Mouse (Mus musculus) gastrocnemius, postnatal 14 days (tissue): ENCODE measurements around the gene Iqschfp. TPM values are rescaled to one million over a fixed set of nuclear protein-coding genes. Genes with fewer than 3 reads are reported as not detected.

ENCODE experiments used
- DNase-seq: peaks from one replicate; pipeline ENCODE4 v3.0.0; 2021; ENCODE audit warnings: mixed read lengths
- intact Hi-C: fragments of 180-260 bp; cut with DNase I; formaldehyde crosslinking; loops from one replicate; pipeline ENCODE4 v1.15.1; 2025; ENCODE audit warnings: low total_unique reads
- total RNA-seq, 2 experiments: library from RNA; stranded (reverse); gene quantifications; 2 replicates each; pipeline ENCODE4 v1.2.3; 2021

Iqschfp gene
- total RNA-seq, 2 experiments from 2014 or later: not detected

GRCm38 (mm10) chr3:68642935-68643334 lies 750.9 kb downstream of the Iqschfp start:
- no peak for DNase-seq
- intact Hi-C loops: no loop called here

DNA sequence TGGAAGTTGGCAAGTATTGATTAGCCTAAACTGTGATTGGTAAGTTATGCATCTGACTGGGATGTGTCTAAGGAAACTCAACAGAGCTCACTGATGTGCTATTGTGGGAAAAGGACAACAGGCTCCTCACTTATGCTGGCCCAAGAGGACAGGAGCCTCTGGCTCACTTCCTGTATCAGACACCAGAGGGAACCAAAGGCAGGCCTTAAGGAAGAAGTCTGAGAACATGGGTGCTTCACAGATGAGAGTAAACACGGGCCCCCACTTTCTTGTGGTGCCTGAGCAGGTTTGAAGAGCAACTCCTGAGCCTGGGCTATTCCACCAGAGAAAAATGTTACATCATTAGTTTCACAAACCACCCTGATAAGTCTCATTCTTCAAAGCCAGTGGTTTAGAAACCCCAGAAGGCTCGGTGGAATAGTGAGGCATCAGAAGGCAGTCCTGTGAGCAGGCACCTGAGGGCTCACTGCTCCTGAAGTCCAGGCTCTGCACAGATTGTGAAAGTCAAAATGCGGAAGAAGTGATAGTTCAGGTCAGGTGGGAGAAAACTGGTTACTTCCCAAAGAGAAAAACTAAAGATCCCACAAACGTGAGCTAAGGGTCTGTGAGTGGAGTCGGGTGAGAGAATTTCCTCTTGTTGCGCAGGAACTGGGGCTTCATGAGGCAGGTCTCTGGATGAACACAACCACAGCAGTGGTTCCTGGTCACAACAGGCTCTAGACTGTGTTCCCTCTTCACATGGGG lies 754.5 kb downstream of the Iqschfp start:
- peak; percentile 20 for DNase-seq
- intact Hi-C loops: loop anchor here (2.0 kb wide), 1 partner anchor 62 kb away; no protein-coding TSS in a partner anchor

DNA sequence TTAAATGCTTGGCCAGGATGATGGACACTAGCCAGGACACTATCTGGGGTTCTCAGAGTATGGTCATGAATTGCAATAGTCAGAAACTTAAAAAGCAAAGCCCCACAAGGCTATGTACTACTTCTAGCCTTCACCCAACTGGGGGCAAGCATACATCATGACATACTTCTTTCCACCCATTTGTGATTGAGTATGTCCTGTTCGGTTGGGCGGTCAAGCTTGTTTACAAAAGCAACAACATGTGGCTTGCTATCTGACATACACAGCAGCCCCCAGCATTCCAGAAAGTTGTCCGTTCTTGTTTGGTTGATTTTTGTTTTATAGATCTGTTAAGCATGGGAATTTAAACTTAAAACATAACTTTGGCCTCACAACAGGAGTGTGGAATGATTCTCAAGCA lies 755.2 kb downstream of the Iqschfp start:
- intact Hi-C loops: loop anchor here (2.0 kb wide), 1 partner anchor 62 kb away; no protein-coding TSS in a partner anchor
- DNase-seq: no peak

DNA sequence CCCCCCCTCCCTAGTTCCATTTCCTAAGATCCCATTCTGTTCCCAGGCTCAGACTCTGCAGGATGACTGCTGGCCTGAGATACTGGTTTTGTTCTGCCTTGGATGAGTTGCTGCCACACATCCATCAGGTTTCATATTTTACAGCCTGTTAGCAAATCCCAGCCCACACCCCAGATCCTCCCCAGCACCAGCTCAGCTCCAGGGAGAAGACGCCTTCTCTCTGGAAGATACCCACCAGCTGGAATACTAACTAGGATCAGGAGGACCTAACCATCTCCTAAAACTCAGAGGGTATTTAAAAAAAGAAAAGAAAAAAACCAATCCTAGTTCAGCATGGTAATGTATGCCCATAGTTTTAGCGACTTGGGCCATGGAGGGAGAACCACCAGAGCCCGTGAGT lies 758.2 kb downstream of the Iqschfp start:
- intact Hi-C loops: no loop called here

DNA sequence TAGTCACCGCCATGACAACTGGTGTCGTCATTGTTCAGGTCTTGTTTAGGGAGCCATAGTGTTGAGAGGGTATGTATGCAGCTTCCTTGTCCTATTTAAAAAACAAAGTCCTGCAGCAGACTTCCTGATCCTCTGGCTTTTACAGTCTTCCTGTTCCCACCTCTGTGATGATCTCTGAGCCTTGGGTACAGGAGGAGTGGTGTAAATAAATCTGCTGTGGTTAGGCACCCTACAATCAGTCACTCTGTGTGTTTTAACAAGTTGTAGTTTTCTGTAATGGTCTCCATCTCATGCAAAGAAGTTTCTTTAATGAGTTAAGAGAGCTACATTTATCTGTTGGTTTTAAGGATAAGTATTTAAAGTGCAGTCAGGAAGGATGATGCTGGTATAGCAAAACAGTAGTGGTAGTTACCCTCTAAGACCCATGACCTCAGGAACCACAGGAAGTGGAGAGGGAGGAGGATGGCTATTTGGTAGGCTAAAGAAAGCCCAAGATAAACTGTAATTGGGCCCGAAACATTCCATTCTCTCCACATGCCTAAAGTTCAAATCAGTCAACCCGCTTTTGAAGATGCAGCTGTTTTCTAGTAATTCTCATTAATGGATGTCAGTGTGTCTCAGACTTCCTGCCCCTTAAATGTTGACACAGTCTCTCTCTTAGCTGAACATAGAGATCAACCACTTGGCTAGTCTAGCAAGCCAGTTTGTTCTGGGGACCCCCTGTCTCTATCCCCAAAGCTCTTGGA lies 764.7 kb downstream of the Iqschfp start:
- intact Hi-C loops: no loop called here
- no peak for DNase-seq

More for the DNA sequence above, 758.2 kb downstream of the Iqschfp start:
- no peak for DNase-seq

DNA sequence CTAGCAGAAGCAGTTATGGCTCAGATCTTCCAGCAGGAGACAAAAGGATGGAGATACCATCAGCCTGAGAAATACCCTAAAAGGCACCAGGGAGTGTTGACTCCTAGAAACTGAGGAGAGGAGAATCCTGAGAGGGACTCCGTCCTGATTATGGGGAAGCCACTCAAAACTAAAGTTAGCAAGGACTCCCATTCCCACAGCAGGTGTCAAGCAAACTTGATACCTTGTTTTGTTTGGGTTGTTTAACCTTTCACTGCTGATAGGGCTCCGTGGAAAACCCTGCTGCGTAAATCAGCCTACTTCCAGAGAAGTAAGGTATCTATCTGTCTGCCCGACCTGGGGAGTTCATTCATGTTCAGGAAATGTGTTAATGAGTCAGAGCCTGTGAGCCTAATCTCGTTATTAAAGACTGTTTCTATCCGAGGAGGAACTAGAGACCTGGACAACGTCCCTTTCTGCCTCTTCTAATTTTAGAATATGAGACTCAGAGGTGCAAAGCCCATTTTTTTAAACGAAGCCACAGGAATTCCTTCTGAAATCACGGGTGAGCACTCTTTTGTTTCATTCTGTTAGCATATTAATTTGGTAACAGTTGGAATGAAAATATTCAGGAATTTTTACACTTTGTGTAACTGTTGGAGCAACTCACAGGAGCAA lies 765.7 kb downstream of the Iqschfp start:
- intact Hi-C loops: no loop called here
- DNase-seq: no peak

GRCm38 (mm10) chr3:68659996-68660395 lies 768.0 kb downstream of the Iqschfp start:
- no peak for DNase-seq
- intact Hi-C loops: no loop called here

DNA sequence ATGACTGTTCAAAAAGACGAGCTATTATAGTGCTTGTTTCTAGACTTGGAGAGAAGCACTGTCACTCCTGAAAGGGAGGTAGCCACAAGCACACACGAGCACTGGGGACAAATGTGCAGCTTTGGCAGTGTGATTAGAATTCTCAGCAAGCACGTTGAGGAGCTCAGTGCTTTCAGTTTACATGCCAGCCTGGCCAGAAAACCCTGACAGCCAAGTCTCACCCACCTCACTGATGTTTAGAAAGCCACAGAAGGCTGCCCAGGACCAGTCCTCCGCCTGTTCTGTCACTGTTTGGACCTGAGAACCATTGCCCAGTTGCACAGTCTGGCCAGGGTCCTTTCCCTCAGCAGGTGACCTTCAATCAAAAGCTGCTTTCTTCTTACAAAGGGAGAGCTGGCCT lies 768.5 kb downstream of the Iqschfp start:
- DNase-seq: no peak
- intact Hi-C loops: no loop called here

DNA sequence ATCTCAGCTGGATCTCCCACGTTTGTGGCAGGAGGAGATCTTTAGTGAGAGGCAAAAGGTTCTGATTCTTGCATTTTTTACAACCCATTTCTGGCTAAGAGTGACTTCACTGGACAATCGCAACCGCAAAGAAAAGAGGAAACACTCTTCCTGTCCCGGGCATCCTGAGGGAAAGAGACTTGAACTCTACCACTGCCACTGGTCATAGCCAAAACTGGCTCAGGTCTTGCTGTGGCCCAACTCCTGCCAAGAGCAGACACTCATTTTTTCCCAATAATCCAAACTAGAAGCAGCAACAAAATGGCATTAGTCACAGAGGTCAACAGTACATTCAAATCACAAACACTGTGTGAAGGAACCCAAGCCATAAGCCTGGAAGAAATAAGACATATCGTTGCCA lies 770.4 kb downstream of the Iqschfp start:
- no peak for DNase-seq

DNA sequence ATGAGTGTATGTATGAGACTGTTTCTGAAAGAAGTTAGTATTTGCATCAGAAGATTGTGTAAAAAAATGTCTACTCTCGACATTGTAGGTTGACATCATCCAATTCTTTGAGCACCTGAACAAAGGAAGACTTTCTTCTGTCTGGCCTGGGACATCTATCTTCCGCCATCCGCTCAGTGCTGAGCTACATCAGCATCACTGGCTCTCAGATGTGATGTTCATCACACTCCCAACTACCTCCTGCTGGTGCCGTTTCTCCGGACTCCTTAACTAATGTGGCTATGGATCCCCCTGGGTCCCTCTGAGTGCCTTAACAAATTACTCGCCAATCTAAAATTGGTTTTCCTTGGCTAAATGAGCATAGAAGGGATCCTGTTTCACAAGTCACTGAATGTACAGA lies 772.3 kb downstream of the Iqschfp start:
- DNase-seq: no peak
- intact Hi-C loops: no loop called here

More for the DNA sequence above, 770.4 kb downstream of the Iqschfp start:
- intact Hi-C loops: no loop called here

DNA sequence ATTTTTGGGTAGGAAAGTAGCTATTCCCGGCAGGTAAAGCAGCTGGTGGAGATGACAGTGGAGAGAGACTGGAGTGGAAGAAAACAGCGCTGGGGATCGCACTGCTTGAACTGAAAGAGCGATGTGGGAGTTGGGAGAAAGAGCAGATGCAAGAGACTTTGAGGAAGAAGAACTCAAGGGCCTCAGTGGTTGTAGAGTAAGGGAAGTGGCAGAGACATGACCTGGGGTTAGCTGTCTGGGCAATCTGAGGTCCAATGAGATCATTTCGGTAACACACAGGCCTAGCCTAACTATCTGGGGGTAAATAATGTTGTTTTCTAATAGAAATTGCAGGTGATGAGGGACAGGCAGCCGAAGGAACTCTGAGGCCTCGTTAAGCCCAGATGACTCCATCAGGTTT lies 774.3 kb downstream of the Iqschfp start:
- intact Hi-C loops: no loop called here
- DNase-seq: no peak

DNA sequence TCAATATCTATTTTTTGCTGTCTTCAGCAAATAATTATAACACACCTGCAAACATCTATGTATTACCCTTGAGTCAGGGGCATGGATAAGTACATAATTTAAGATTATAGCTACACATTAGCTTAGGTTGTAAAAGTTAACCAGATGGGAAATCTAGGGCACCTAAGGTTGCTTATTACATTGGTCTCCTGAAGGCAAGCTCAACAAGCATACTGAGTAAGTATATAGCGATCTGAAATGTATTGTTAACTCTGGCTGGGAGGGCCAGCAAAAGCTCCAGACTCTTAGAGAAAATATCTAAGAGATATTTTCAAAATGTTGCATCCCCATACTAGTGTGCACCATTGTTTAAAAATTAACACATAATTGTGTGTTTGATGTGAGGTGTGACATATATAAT lies 775.8 kb downstream of the Iqschfp start:
- DNase-seq: no peak
- intact Hi-C loops: no loop called here

DNA sequence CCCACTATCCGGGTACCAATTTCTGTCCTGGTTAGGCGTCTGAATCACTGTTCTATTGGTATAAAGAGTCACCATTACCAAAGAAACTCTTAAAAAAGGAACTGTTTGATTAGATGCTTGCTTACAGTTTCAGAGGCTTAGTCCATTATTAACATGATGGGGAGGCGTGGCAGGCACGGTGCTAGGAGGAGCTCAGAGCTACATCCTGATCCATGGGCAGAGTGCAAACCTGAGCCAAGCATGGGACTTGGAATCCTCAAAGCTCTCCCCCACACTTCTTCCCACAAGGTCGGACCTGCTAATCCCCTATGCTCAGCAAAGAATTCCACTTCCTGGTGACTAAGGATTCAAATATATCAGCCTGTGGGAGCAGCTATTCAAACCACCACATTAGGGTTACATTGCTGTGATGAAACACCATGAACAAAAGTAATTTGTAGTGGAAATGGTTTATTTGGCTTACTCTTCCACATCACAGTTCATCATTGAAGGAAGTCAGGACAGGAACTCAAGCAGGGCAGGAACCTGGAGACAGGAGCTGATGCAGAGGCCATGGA lies 777.5 kb downstream of the Iqschfp start:
- no peak for DNase-seq

DNA sequence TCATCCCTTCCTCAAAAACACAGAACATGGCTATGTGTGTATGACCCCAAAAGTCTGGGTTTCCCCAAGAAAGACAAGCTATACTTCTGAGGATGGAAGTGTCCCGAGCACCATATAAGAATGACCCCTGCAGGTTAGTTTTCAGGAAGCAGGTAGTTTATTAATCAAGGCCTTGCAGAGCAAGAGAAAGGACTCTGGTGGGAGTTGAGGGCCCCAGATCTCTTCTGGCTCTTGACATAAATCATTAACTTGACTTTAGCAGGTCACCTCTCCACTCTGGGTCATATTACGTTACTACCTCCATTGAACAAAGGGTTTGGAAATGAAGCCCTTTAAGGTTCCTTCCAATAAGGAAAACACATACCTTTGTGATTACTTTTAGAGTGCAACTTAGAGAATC lies 782.7 kb downstream of the Iqschfp start:
- DNase-seq: no peak
- intact Hi-C loops: no loop called here

More for the DNA sequence above, 777.5 kb downstream of the Iqschfp start:
- intact Hi-C loops: no loop called here

DNA sequence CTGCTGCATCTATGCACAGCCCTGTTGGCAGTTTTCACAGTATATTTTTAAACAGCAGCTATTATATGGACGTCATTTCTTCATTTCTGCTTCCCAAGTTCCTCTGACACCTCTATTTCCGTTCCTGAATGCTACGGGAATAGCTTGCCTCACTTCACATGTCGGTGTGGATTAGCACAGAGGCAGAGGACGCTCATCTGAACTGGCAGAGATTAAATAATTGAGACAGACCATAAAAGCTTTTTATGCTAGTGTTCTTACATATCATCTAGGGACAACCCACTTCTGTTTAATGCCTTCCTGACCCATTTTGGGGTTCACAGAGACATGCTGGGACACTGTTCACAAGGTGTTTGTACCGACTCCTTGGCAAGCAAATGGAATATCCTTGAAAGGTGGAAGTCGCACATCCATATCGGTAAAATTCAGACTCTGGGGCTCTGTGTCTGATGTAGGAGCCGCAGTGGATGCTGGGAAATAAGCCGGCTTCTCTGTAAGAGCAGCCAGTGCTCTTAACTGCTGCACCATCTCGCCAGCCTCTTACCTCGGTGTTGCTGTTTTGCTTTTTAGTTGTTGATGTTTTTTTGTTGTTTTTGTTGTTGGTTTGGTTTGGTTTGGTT lies 783.3 kb downstream of the Iqschfp start:
- DNase-seq: no peak
- intact Hi-C loops: no loop called here

Other genes with a start within 250 kb of the Iqschfp start
- not detected for gene Iqcj, start within 50 bp of the Iqschfp start, total RNA-seq
- gene Schip1, start 172.6 kb downstream of the Iqschfp start, total RNA-seq: 10 to 100 TPM; 75.2 to 90.8 TPM